Mouse (Mus musculus): ENCODE results near the gene Tmem43. TPM values are rescaled to one million over a fixed set of nuclear protein-coding genes. Genes with fewer than 3 reads are reported as not detected.

Tmem43 gene
- polyA plus RNA-seq, 1 experiment from 2014 or later = 40.5 TPM

GRCm38 (mm10) chr6:91494526-91494925, 21.0 kb downstream of the Tmem43 start:
- Histone ChIP-seq H3K9ac (no peak overlapping the region), H3K36me3 (peaks cover 15% of the 10 kb centered on the region), H3K4me2 (replicated peaks) (no peak overlapping the region), H3K9me3 (no peaks in the 10 kb centered on the region), H3K27me3 (replicated peaks) (no peaks in the 10 kb centered on the region), H3K27ac (no peak overlapping the region), H3K4me3 (replicated peaks) (no peak overlapping the region), H3K4me1 (replicated peaks) (no peaks in the 10 kb centered on the region)
- no peak for ATAC-seq
- WGBS = 82% methylated on average over 8 of the region's 8 CpGs

DNA sequence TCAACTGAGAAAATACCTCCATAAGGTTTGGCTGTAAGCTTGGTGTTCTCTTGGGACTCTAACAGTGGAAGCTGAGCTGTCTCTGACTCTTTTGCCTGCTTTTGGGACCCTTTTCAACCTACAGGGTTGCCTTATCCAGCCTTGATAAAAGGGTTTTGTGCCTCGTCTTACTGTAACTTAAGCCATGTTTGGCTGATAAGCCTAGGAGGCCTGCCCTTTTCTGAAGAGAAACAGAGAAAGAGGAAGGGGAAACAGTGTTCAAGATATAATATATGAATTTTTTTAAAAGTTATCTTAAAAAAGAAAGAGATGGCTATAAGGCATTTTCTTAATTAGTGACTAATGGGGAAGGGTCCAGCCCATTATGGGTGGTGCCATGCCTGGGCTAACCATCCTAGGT, 29.8 kb downstream of the Tmem43 start:
- WGBS = 81% methylated on average over 1 of the region's 1 CpGs
- no peak overlapping the region for H3K4me3 ChIP-seq (replicated peaks)
- H3K9me3 ChIP-seq = no peaks in the 10 kb centered on the region
- H3K4me1 ChIP-seq (replicated peaks) = no peaks in the 10 kb centered on the region
- ATAC-seq = no peak
- peaks cover 60% of the 10 kb centered on the region for H3K36me3 ChIP-seq
- H3K9ac ChIP-seq = no peak overlapping the region
- no peak overlapping the region for H3K27ac ChIP-seq
- no peak overlapping the region for H3K4me2 ChIP-seq (replicated peaks)
- H3K27me3 ChIP-seq (replicated peaks) = no peaks in the 10 kb centered on the region

DNA sequence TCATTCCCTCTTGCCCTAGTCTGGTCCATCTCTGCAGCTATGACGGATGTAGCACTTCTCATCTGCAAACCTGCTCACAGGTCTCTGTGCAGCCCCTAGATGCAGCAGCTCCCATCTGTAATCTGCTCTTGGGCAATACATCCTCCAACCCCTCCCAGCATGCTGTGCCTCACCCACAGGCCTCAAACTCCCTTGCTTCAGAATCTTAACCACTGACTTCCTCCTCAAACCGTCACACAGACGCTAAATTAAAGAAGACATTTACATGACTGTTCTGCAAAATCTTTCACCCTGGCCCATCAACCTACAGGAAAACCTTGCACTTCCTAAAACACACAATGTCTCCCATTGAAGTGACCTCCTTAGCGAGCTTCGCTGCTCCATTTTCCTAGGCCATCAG, 32.5 kb downstream of the Tmem43 start:
- Histone ChIP-seq H3K27me3 (replicated peaks) (no peaks in the 10 kb centered on the region), H3K9ac (no peak overlapping the region), H3K4me1 (replicated peaks) (no peaks in the 10 kb centered on the region), H3K27ac (no peak overlapping the region), H3K4me2 (replicated peaks) (no peak overlapping the region), H3K9me3 (no peaks in the 10 kb centered on the region), H3K36me3 (peaks cover 45% of the 10 kb centered on the region), H3K4me3 (replicated peaks) (no peak overlapping the region)
- 86% methylated on average over 5 of the region's 5 CpGs for WGBS
- ATAC-seq = no peak

DNA sequence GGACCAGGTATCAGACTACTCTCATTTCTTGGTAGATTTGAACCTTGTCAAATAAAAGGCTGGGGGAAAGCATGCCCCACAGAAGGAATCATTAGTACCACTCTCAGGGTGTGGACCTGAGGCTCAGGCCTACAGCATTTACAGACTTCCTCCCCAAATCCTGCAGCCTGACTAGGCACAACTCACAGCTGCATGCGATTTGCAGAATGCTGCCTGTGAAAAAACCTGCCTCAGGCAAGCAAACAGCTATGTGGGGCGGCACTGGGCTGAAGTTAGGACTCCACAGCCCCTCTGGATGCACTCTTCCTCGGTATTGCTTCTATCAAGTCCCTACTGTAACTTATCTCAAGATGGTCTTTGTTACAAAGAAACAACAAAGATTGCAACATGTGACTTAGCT, 34.5 kb downstream of the Tmem43 start:
- H3K9ac ChIP-seq = no peak overlapping the region
- no peaks in the 10 kb centered on the region for H3K4me1 ChIP-seq (replicated peaks)
- 86% methylated on average over 3 of the region's 3 CpGs for WGBS
- no peaks in the 10 kb centered on the region for H3K27me3 ChIP-seq (replicated peaks)
- H3K4me2 ChIP-seq (replicated peaks) = no peak overlapping the region
- no peaks in the 10 kb centered on the region for H3K9me3 ChIP-seq
- ATAC-seq = no peak
- no peak overlapping the region for H3K27ac ChIP-seq
- peaks cover 38% of the 10 kb centered on the region for H3K36me3 ChIP-seq
- no peak overlapping the region for H3K4me3 ChIP-seq (replicated peaks)

DNA sequence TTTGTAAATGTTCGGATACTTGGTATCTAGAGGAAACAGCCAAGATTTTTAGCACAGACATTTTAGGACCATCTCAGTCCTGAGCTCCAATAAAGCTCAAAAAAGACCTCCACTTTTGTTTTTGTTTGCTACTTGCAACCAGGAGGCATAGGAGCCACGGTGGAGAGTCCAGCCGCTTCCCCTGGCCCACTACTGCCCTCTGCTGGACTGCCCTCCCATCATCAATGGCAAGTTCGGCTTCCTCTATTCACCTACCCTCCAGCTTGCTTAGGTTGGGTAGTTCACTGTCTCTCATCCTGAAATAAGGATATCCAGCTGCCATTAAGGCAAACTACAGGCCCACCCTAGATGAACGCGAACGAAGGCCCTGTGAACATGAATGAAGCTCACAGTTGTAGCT, 35.8 kb downstream of the Tmem43 start:
- Histone ChIP-seq H3K4me2 (replicated peaks) (no peak overlapping the region), H3K27ac (no peak overlapping the region), H3K9ac (no peak overlapping the region), H3K9me3 (no peaks in the 10 kb centered on the region), H3K36me3 (peaks cover 32% of the 10 kb centered on the region), H3K4me1 (replicated peaks) (no peaks in the 10 kb centered on the region), H3K27me3 (replicated peaks) (no peaks in the 10 kb centered on the region), H3K4me3 (replicated peaks) (no peak overlapping the region)
- ATAC-seq = no peak
- WGBS = 44% methylated on average over 7 of the region's 7 CpGs

DNA sequence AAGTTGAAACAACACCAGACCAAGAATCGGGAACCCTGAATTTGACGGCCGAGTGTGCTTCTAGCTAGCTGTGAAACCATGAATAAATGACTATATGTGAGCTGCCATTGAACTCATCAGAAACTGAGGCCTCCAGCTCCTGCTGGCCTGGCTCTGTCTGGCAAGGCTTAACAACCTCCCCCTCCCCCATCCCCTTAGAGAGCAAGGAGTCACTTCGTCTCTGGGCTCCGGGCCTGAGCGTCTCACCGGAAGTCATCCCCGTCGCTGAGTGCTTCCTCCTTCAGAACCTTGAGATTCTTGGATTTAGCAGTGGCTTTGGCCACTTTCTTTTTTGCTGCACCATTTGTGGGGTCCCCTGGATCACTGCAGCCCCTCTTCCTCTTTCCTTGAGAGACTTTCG, 36.7 kb downstream of the Tmem43 start:
- Histone ChIP-seq H3K27me3 (replicated peaks) (no peaks in the 10 kb centered on the region), H3K9ac (no peak overlapping the region), H3K36me3 (peaks cover 25% of the 10 kb centered on the region), H3K9me3 (no peaks in the 10 kb centered on the region), H3K4me1 (replicated peaks) (no peaks in the 10 kb centered on the region), H3K4me2 (replicated peaks) (no peak overlapping the region), H3K4me3 (replicated peaks) (no peak overlapping the region), H3K27ac (no peak overlapping the region)
- ATAC-seq = no peak
- 78% methylated on average over 10 of the region's 10 CpGs for WGBS

DNA sequence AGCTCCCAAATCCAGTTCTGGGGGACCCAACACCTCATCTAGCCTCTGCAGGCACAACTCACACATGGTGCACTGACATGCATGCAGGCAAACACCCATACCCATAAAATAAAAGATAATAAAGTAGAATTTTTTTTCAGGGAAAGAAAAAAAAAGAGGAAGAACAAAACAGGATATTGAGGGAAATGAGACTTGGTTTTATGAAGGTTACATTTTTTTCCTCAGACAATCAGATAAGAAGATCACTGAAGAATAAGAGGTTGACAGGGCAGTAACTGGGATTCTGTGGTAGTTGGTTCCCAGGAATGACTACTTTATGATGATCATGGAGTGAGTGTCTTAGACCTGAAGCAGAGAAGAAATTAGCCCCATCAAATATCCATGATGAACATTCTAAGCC, 40.6 kb downstream of the Tmem43 start:
- Histone ChIP-seq H3K36me3 (no peaks in the 10 kb centered on the region), H3K4me1 (replicated peaks) (peaks cover 4% of the 10 kb centered on the region; the same call in 1 of the 2 replicates), H3K27me3 (replicated peaks) (no peaks in the 10 kb centered on the region), H3K9me3 (no peaks in the 10 kb centered on the region), H3K4me3 (replicated peaks) (no peak overlapping the region), H3K4me2 (replicated peaks) (peak overlapping the region; percentile 77; the same call in 1 of the 2 replicates), H3K9ac (no peak overlapping the region), H3K27ac (no peak overlapping the region)
- ATAC-seq = no peak

DNA sequence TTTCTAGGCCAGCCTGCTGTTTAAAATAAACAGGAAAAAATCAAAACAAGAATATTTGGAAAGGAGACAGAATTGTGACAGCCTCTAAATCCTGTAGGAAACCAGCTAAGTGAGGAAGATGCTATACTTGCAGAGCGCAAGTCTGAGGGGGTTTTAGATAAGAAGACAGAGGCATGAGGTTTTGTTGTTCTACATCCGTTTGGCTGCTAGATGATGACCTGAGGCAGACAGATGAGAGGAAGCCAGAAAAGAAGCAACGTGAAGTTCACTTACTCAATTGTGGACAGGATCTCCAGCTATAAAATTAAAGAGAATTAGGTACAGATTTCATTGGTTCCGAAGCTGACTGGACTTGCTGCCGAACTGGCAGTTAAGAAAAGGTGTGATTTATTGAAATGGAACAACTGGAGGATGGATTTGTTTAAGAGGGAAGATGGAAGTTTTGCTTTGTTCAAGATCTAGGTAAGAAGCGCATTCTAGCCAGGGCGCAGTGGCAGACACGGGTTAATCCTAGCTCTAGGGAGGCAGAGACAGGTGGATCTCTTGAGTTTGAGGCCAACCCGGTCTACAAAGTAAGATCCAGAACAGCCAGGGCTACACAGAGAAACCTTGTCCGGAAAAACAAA, 41.3 kb downstream of the Tmem43 start:
- Histone ChIP-seq H3K4me1 (replicated peaks) (peaks cover 4% of the 10 kb centered on the region; the same call in 1 of the 2 replicates), H3K4me3 (replicated peaks) (peak overlapping the region; percentile 67), H3K27ac (no peak overlapping the region), H3K36me3 (peaks cover 2% of the 10 kb centered on the region; the same call in 1 of the 2 replicates), H3K9me3 (no peaks in the 10 kb centered on the region), H3K4me2 (replicated peaks) (peak overlapping the region; percentile 77), H3K9ac (peak overlapping the region; percentile 83), H3K27me3 (replicated peaks) (no peaks in the 10 kb centered on the region)
- ATAC-seq = no peak
- WGBS = 18% methylated on average over 10 of the region's 10 CpGs

GRCm38 (mm10) chr6:91515545-91516449, 42.3 kb downstream of the Tmem43 start, which contains the start of the genes Xpc and Lsm3:
Gene Xpc, minus strand, starts transcription at chr6:91515888.
Gene Lsm3, plus strand, starts transcription at chr6:91515928.
- Histone ChIP-seq H3K9ac (peak within 1 kb of the TSS; percentile 83), H3K9me3 (no peaks in the 10 kb centered on the region), H3K27ac (peak within 1 kb of the TSS; percentile 74; the same call in 1 of the 2 replicates), H3K4me1 (replicated peaks) (peaks cover 4% of the 10 kb centered on the region; the same call in 1 of the 2 replicates), H3K27me3 (replicated peaks) (no peaks in the 10 kb centered on the region), H3K4me3 (replicated peaks) (peak within 1 kb of the TSS; percentile 67), H3K4me2 (replicated peaks) (peak within 1 kb of the TSS; percentile 77), H3K36me3 (peaks cover 10% of the 10 kb centered on the region)
- WGBS = under 1% methylated on average over 80 of the region's 80 CpGs
- ATAC-seq = peak; percentile 99

- H3K9ac ChIP-seq = no peak overlapping the region
- H3K27ac ChIP-seq = no peak overlapping the region
- H3K4me1 ChIP-seq (replicated peaks) = peaks cover 4% of the 10 kb centered on the region; the same call in 1 of the 2 replicates
- no peak for ATAC-seq
- H3K4me3 ChIP-seq (replicated peaks) = no peak overlapping the region
- no peak overlapping the region for H3K4me2 ChIP-seq (replicated peaks)
- WGBS = 92% methylated on average over 7 of the region's 7 CpGs
- H3K27me3 ChIP-seq (replicated peaks) = no peaks in the 10 kb centered on the region
- no peaks in the 10 kb centered on the region for H3K9me3 ChIP-seq
- H3K36me3 ChIP-seq = peaks cover 28% of the 10 kb centered on the region
Observed at GRCm38 (mm10) chr6:91518454-91519020, 45.0 kb downstream of the Tmem43 start.

DNA sequence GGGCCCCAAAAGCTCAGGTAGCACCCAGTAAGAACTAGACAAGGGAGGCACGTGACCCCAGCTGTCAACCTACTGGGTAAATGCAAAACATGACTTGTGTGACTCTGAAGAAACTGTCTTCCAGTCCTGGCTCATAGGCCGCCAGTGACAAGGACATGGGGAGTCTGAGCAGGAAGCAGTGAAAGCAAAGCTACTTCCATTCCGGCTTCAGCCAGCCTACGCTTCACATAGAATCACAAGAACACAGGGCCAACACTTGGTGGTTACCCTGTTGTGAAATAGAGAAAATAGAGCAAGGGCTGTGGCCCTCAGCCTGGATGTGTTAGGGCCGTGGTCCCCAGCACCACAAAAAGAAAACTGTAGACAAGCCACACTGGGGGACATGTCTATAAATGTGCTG, 49.3 kb downstream of the Tmem43 start:
- Histone ChIP-seq H3K9me3 (no peaks in the 10 kb centered on the region), H3K9ac (no peak overlapping the region), H3K27ac (no peak overlapping the region), H3K36me3 (peaks cover 31% of the 10 kb centered on the region), H3K27me3 (replicated peaks) (no peaks in the 10 kb centered on the region), H3K4me1 (replicated peaks) (no peaks in the 10 kb centered on the region), H3K4me3 (replicated peaks) (no peak overlapping the region), H3K4me2 (replicated peaks) (no peak overlapping the region)
- ATAC-seq = no peak
- 92% methylated on average over 5 of the region's 5 CpGs for WGBS

GRCm38 (mm10) chr6:91525544-91525943, 52.0 kb downstream of the Tmem43 start:
- H3K36me3 ChIP-seq = peaks cover 23% of the 10 kb centered on the region
- H3K9me3 ChIP-seq = no peaks in the 10 kb centered on the region
- H3K27ac ChIP-seq = no peak overlapping the region
- no peak overlapping the region for H3K4me2 ChIP-seq (replicated peaks)
- no peak for ATAC-seq
- WGBS = 83% methylated on average over 4 of the region's 4 CpGs
- no peak overlapping the region for H3K9ac ChIP-seq
- no peaks in the 10 kb centered on the region for H3K4me1 ChIP-seq (replicated peaks)
- H3K27me3 ChIP-seq (replicated peaks) = no peaks in the 10 kb centered on the region
- no peak overlapping the region for H3K4me3 ChIP-seq (replicated peaks)

All from intestine, embryonic 15.5 days (tissue).